Mouse (Mus musculus): ENCODE results near the gene Gab2.

DNA sequence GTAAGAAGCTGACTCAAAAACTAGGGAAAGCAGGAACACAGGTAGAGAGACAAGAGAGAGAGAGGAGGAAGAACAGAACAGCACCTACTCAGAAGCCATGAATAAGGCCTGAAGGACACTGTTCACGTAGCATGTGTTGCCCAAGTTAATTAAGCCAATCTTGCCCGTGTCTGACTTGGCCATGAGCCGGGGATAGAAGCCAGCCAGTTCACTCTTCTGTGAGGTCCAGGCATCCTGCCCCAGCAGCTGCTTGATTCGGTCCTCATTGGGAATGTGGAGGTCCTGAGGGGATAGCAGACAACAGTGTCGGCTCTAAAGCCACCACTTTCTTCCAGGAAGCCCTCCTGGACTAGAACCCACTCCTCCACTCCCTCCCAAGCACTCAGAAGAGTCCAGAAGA lies 233.3 kb downstream of the Gab2 start:
- no peak for TF ChIP-seq POLR2A (IDR thresholded peaks at IDR 0.05; ENCODE audit: insufficient read length, low read depth)
- no peak for TF ChIP-seq TCF12 (IDR thresholded peaks at IDR 0.05; ENCODE audit: insufficient read depth, poor library complexity, severe bottlenecking)
- no peak for TF ChIP-seq TCF3 (IDR thresholded peaks at IDR 0.05; ENCODE audit: insufficient read length, low read depth)
- no peak for TF ChIP-seq E2F4 (IDR thresholded peaks at IDR 0.05; ENCODE audit: insufficient read depth)
- no peak for TF ChIP-seq MAX (IDR thresholded peaks at IDR 0.05; ENCODE audit: low read depth)
- no peak for TF ChIP-seq MYOG (IDR thresholded peaks at IDR 0.05; ENCODE audit: control insufficient read depth in 1 of 3, insufficient read depth in 1 of 3, insufficient read length in 2 of 3, low read depth in 2 of 3)

Measured in myocyte (in vitro differentiated cells).